Mouse (Mus musculus): ENCODE measurements around the gene Syt16.
A peak's percentile ranks its signal among the peaks of the same experiment; 100 is the strongest.

Gene Syt16

DNA sequence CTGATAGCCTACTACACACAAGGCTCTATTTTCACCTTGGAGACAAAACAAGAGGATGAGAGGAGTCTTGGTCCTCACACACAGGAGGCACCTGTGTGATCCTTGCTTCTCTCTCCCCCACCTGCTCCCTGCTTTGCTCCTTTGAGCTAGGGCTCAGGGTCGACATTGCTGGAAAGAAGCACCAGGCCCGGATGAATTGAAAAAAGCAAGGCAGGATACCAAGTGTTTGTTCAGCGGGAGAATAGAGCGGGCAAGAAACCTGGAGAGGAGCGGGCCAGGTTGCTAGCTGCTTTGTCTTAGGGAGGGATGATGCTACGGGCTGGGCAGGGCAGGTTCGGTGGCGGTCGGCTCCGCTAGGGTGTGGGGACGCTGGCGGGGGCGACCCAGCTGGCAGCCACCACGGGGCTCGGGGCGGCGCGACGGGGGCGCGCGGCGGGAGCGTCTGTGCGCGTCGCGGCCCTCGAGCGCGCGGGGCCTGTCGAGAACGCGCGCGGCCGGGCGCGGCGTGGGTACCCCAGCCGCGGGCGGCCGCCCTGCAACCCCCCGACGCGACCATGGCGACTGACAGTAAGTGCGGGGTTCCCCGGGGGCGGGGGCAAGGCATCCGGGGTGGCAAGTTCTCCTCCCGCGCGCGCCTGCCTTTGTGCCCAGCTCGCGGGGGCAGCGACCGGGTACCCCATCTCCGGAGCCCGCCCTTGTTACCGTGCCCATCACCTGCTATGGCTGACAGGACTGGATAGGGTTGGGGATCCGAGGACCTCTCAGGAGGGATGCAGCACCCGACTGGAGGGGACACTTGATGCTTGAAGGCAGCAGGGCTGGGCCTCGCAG, at the start of gene Syt16:
Gene Syt16 (plus strand): TSS at position 365 of the 831 bp plus-strand sequence.
- DNase-seq: no peak

DNA sequence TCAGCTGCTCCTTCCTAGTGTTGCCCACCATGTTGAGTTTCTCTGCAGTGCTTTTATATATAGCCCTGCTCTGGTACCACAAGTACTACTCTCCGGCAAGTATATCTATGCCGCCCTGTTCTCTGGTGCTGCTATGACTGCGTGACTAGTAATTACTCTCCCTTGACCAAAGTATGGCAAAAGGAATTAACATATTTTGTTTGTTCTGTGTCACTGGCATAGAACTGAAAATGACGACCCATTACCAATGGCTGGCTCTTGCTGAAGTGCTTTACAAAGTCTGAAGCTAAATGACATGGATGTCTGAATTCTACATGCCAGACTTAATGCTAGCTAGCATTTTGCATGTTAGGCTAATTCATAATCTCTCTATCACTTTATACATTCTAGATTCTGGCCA, 49.0 kb upstream of the Syt16 start:
- no peak for DNase-seq

DNA sequence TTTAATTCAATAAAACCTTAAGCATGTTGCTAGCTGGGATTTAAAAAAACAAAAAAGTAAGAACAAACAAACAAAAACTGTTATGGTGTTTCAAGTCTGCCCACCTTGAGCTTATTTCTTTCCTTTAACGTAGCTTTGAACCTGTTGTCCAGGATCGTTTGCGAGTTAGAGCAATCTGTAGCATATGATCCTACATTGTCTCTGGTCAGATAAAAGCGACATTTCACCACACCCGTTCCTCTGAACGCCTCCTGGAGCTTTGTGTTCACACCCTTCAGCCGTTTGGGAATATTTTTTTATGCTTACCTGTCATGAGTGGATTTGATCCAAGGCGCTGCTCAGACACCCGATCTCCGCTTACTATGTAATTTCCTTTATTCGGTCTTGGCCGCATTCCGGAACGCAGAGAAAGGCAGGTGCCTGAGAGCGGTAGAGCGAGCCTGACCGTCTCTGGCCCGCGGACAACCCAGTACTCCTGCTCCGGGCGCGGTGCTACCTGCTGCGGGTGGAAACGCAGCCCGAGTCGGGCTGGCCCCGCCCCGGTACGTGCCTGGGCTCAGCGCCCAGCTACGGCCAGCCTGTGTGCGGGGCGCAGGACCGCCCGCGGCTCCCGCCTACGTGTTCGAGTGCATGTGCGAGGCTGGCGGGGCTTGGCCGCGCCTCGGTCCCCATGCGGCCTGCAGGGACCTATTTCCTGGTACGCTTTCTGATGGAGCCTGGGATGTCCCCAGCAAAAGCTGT, 48.0 kb upstream of the Syt16 start:
- DNase-seq: peak; percentile 59

DNA sequence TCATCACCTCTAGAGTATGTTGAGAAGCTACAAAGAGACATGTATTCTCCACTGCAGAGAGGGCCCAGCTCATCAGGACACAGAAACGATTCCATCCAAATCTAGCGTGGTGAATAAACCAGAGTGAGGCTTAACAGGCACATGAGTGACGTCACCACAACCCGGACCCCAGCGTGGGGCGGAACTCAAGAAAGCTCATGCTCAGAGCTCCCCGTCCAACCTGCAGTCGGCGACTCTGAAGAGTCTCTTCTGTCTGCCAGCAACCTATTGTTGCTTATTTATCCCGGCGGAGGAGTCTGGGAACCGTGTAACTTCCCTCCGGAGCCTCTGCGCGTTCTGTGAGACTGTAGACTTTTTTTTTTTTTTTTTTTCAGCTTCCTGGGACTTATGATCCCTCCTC, 44.6 kb upstream of the Syt16 start:
- DNase-seq: peak; percentile 69

DNA sequence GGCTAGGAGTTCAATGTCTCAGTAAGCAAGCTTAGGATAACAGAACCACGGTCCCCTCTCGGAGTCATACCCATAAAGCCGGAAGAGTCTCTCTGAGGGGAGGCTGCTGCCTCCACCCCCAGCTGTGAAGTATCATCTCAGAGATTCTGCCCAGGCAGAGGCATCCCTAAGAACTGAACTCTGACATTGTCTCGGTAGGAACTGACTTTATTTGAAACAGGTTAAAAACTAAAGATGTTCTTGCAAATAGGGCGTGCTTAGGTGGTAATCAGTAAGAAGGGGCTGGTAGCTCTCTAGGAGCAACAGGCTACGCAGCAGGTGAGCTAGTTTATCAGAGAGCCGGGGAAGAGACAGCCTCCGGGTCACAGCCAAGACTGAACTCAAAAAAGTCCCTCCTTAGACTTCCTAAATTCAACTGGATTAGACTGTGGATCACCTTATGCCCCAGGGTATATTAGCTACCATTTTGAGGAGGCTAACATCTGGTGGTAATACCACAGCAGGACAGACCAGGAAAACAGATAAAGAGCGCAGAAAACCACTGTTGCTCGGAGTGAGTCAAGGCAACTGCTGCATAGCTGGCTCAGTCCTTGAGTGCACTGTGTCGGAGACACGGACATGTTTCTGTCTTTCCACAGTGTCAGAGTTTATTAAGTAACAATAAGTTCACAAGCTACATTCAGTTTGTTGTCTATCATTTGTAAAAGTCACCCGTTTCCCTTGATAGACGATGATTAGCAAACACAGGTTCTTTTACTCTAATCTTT, 43.9 kb upstream of the Syt16 start:
- DNase-seq: no peak

DNA sequence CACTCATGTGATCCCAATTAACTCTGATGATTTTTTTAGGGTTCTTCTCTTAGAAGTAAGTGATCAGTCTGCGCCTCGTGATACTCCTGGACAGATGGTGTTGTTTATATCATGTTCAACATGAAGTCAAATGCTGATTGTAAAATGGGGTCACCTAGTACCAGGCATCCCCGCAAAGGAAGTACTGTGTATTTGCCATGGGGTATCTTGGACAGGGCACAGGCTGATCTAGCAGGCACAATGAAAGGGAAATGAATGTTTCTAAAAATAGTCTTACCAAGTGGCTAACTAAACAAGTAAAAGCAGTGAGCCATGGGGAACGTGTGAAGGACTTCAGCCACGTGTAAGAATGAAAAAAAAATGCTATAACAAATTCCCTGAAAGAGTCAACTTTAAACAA, 42.7 kb upstream of the Syt16 start:
- no peak for DNase-seq

DNA sequence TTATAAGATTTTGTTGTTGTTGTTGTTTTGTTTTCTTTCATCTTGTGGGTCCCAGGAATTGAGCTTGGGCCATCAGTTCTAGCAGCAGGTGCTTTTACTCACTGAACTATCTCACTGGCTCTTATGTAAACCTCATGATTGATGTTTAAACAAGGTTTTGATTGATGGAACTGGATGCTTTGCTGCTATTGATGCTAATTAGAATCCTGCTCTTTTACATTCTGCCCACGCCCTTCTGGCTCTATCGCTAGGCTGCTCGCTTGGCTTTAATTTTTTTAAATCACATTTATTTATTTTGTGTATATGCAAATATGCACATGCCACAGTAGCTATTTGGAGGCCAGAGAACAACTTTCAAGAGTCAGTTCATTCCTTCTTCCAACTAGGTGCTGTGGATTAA, 39.8 kb upstream of the Syt16 start:
- no peak for DNase-seq

DNA sequence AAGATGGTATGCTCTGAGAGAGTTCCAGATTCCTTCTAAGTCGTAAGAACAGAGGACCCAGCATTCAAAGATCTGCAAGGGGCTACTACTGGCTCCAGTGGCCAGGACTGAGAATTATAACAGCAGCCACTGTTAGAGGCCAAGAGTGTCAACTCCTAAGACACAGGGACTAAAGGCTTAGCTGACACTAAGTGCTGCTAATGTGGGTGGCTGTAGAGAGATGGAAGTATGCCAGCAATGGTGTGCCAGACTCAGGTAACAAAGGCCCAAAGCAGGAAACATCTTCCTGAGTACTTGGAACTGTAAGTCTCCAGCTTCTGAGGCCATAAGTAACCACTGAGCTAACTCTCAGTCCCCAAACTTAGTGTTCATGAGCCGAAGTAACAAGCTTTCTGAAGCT, 38.6 kb upstream of the Syt16 start:
- DNase-seq: no peak

DNA sequence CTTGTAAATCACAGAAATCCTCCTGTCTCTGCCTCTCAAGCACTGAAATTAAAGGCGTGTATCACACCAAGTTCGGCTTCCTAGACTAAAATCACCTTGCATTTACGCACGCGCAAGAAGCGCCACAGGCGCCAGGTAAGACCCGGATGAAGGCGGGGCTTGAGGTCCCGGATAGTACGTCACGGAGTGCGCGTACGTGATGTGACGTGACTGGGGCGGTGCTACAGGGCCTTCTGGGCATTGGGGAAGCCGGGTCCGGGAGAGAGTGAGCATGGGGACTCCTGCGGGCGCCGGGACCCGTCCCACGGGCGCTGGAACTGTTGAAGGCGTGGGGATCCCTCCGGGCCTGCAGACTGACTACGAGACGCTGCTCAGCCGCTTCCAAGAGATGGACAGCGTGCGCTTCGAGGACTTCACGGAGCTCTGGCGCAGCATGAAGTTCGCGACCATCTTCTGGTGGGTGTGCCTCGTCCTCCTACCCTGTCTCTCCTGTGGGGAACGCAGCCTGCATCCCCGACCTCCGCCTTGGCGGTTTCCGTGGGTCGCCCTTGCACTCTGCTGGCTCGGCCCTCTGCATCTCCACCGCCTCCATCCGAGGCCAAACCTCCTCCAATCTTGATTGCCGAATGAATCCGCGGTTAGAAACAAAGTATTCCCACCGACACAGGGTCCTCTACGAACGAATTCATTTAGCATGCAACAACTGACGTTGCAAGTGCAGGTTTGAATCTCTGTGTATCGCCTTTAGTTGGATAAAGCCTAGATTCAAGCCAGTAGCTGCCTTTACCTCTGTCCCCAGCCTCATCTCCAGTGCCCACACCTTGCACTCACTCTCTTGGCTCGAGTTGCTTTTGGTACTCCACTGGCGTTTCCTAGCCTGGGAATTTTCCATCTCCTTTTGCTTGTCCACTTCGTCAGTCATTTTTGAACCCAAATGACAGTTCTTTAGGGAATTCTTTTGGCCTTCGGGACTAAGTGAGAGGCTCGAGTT, 32.9 kb upstream of the Syt16 start, which contains the start of gene Snapc1:
Gene Snapc1 (plus strand): TSS at position 191 of the 991 bp plus-strand sequence.
- peak; percentile 98 for DNase-seq

DNA sequence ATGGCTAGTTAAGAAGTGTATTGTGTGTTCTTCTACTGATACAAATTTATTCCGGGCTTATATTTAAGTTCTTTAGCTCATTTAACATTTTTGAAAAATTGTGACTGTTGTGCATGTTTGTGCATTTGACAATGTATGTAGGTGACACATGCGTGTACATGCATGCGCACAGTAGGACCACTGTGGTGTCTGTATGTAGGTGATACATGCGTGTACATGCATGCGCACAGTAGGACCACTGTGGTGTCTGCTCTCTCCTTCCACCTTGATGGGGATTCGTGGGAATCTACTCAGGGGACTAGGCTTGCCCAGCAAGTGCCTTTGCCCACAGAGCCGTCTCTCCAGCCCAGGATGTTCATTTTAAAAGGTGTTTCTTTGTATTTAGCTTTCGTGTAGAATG, 28.3 kb upstream of the Syt16 start:
- DNase-seq: no peak

DNA sequence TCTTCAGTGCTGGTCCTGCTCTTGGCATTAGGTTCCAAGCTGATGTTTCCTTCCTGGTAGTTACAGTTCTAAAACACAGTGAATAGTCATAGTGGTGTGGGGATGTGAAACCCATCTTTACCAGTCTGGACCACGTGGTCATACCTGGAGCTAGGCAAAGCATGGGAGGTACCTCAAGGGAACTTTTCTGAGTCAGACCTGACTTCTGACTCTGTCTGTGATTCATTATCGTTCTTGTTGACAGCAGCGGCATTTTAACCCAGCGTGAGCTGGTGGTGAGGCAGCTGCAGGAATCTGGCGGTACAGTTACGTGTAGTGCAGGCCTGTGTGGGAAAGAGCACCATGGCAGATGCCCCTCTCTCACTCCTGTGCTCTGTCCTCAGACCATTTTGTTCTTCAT, 22.9 kb upstream of the Syt16 start:
- DNase-seq: no peak

DNA sequence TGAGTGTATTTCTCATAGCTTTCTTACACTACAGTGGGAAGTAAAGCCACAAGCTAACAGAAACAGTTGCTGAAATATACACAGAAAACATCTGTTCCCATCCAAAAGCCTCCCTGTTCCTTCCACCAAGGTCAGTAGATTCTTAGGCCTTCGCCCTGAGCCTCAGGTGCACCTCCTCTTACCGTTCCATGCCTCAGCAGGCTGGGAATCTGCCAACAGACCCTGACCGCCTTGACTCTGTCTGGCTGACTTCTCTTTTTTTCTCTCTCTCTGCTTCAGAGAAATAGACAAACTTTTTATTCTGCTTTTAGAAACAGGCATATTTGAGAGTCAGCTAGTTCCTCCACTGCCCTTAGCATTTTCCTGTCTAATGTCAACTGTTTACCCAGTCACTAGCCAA, 19.3 kb upstream of the Syt16 start:
- DNase-seq: peak; percentile 81

DNA sequence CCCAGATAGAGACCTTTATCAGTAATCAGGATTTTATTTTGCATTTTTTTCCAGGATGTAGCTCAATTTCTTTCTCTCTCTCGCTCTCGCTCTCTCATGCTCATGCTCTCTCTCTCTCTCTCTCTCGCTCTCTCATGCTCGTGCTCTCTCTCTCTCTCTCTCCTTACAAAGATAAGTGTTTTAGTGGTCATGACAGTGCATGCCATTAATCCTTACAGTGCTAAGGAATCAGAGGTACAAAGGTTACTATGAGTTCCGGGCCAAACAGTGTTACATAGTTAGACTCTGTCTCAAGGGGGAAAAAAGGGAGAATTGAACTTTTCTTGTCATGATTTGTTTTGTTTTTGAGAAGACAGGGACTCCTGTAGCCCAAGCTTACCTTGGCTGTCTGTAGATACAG, 17.8 kb upstream of the Syt16 start:
- DNase-seq: no peak

DNA sequence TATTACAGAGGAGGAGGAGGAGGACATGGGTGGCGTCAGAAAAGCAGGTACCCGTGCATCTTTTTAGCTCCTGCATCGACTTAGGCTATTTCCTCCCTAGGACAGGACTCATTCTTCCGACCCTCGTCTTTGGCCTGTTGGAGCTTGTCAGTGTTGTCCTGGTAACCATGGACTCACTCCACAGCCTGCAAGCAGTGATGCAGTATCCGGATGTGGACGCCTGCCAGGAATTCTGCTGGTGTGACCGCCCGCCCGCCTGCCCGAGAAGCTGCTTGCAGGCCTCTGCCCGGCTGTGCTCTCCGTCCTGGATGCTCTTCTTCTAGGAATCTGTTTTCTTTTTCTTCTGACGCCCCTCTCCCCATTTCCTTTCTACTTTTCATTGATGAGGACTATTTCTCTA, 14.9 kb upstream of the Syt16 start:
- peak; percentile 94 for DNase-seq

DNA sequence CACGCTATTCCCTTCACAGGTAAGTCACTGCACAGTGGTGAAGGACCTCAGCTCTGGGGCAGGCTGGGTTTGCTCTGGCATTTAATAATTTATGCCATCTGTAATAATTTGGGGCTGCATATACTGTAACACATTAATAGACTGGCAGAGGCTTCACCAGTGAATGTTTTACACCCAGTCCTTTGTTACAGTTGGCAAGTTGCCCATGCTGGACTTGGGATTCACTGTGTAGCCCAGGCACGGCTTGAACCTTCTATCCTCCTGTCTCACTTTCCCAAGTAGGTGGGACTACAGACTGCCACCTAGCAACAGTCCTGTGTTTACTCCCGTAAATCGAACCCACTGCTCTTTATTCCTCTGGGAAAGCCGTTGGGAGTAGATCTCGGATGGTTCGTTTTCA, 11.2 kb upstream of the Syt16 start:
- DNase-seq: peak; percentile 72

DNA sequence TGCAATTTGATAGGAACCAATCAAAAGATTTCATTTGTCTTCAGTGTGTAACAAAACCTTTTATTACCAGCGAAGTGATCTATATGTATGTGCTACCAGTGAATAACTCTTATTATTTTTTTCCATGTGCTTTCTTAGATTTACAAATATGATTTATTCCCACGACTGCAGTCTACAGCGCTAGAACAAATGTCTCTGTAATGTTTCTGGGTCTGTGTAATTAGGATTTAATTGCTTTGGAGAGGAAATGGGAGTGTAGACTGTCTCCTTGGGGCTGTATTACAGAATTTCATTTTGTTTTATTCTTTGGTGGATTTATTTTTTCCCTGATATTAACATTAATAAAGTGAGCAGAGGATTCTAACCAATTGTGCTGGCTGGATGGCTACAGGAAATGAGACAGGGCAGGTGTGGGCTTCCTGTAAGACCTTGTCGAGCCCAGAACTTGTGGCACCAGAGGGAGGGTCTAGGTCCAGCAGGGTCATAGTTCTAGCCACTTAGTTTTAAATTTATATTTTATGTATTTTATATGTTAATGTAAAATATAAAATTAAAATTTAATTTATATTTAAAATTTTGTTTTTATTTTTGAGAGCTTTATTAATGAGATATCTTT, 9.0 kb upstream of the Syt16 start:
- DNase-seq: no peak

DNA sequence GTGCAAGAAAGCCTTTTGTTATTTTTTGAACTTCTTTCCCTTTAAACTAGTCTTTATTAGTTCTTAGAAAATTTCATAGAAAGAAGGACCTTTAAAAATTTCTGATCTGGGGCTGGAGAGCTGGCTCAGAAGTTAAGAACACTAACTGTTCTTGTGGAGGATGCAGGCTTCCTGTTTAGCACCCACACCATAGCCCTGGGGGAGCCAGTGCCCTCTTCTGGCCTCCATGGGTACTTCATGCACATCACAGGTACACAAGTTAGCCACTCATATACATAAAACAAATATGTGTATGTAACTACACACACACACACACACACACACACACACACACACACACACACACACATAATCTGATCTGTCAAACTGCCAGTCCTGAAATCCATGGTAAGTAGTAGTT, 7.9 kb upstream of the Syt16 start:
- DNase-seq: peak; percentile 70

DNA sequence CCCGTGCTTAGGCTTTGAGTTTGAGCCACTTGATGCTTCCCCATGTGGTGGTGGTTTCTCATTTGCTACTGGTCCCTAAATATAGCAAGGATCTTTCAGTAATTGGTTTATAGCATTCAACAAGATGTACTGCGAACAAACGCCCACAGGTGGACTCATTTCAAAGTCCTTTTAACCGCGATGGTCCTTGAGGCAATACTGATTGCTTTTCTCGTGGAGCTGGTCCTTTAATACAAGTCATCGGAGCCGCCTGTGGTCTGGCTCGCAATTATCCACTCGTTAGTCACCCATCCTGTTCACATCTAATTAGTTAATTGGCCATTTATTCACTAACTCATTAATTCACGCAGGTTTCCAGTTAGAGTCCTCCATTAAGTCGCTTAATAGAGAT, 560 bp upstream of the Syt16 start:
- DNase-seq: no peak

DNA sequence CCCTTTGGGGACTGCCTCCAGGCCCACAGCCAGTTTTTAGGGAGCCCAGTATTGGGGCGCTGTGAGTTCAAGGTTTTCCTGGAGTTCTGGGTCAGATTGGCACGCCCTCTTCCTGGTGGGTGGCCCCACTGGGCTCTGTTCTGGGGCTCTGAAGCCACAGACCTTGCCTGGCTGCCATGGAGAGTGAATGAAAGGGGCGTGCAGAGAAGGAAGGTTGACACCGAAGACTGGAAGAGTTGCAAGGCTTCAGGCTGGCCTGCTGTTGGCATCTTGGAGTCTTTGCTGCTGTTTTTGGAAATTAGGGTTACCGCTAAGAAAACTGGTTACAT, 631 bp downstream of the Syt16 start:
- no peak for DNase-seq

DNA sequence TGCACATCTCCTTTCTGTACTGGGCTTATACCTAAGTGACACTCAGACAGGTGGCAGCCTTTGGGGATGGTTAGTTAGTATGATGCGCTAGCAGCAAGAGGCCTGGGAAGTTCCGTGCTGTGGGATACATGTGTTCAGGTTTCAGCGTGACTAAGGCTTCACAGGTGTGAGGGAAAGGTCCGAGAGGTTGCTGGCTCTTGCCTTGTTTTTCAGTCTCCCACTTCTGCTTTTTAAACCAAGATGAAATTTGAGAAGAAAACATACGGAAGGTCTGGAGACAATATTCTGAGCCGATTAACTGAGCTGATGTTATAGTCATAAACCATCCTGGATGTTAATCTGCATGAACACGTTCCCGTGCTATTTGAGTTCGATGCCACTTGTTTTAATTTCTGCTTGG, 5.0 kb downstream of the Syt16 start:
- DNase-seq: no peak

DNA sequence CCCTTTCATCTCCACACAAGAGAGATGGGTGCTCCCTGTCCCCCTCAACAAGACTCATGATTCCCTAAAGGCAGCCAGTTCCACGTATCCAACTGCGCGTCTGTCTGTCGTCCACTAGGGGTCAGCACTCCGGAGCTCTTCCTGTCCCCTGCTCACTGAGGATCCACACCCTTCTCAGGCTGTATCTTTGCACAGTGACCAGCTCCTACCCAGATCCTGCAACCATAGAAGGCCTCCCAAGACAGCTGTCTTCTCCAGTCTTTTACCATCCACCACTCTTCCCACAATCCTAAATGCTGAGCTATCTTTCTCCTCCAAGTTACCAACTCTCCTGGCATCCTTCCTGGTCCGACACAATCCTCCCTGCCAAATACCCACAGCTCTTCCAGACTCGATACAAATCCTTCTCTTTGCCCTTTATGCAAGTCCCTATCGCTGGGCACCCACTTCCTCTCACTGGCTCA, 12.0 kb downstream of the Syt16 start:
- DNase-seq: peak; percentile 54

DNA sequence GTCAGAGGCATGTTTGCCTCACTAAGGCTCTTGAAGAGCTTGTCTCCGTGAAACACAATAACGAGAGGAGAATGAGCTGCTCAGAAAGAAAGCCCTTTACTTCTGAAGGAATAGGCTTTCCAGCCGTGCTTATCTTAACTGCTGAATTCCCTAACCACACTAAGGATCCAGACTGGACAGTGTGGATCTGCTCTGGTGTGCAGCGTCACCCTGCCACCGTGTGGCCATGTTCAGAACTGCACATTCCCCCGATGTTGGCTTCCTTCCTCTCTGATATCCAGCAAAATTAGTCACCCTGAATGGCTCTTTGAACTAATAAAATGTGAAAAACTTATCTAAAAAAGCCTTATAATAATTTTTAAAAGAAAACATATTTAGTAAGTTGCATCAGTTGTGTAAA, 16.3 kb downstream of the Syt16 start:
- DNase-seq: peak; percentile 91

All from kidney, postnatal 10 days (tissue).